Mouse (Mus musculus) kidney, adult 2 months (tissue): Measurements from ENCODE around the gene Cog8.

Source experiments
- CTCF ChIP-seq: fragments of 200-500 bp; conservative IDR thresholded peaks from 2 replicates; pipeline ENCODE4 v1.5.1; 2011; ENCODE audit warnings: low read depth, mild to moderate bottlenecking, control low read depth, low read length, moderate library complexity, mixed read lengths; ENCODE audit not compliant: insufficient read depth, insufficient read length
- POLR2A ChIP-seq: fragments of 200-500 bp; IDR thresholded peaks from one replicate; pipeline ENCODE4 v1.6.1; 2011; ENCODE audit warnings: low read depth, low read length, control low read depth

- TF ChIP-seq POLR2A, result no peak
- no peak for TF ChIP-seq CTCF
These were observed 27.2 kb downstream of the Cog8 start for GRCm38 (mm10) chr8:107029310-107029709.
